Mouse (Mus musculus) kidney, adult 11 months (tissue): Measurements from ENCODE around the gene Csf2ra.
"Not testable (repeated sequence)": the region's sequence is repeated elsewhere in the genome, so short reads cannot be mapped to it uniquely, and the experiment has no call there.

Source experiments
- DNase-seq: peaks from one replicate; pipeline ENCODE4 v3.0.0; 2022

The Csf2ra gene

GRCm38 (mm10) chr19:61227941-61228701 lies at the start of gene Csf2ra:
Csf2ra (minus strand) TSS chr19:61228429.
- peak; percentile 11 for DNase-seq

GRCm38 (mm10) chr19:61275446-61275845 lies 47.2 kb upstream of the Csf2ra start:
- DNase-seq: no peak

GRCm38 (mm10) chr19:61269141-61269540 lies 40.9 kb upstream of the Csf2ra start:
- not testable (repeated sequence) for DNase-seq

GRCm38 (mm10) chr19:61267141-61267540 lies 38.9 kb upstream of the Csf2ra start:
- DNase-seq: no peak

- no peak for DNase-seq
These were observed 38.4 kb upstream of the Csf2ra start for GRCm38 (mm10) chr19:61266651-61267050.

- DNase-seq: no peak
These were observed 38.0 kb upstream of the Csf2ra start for GRCm38 (mm10) chr19:61266246-61266615.

- peak; percentile 75 for DNase-seq
These were observed 37.4 kb upstream of the Csf2ra start for GRCm38 (mm10) chr19:61265349-61266245.

- no peak for DNase-seq
These were observed 36.7 kb upstream of the Csf2ra start for GRCm38 (mm10) chr19:61264933-61265332.

DNA sequence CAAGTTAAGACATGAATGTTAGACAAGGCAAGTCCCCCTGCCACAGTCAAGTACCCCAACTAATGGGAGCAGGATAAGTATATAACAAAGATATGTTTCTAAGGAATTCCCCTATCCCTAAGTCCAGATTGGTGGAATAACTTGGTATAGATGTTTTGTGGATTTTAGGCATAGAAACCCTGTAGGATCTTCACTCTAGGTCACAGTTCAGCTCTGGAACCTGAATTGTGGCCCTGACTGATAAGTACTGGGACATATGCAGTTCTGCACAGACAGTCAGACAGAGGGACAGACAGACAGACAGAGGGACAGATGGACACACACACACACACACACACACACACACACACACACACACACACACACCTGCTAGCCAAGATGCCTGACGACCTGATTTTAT lies 36.0 kb upstream of the Csf2ra start:
- DNase-seq: no peak

GRCm38 (mm10) chr19:61261241-61261640 lies 33.0 kb upstream of the Csf2ra start:
- DNase-seq: no peak

DNA sequence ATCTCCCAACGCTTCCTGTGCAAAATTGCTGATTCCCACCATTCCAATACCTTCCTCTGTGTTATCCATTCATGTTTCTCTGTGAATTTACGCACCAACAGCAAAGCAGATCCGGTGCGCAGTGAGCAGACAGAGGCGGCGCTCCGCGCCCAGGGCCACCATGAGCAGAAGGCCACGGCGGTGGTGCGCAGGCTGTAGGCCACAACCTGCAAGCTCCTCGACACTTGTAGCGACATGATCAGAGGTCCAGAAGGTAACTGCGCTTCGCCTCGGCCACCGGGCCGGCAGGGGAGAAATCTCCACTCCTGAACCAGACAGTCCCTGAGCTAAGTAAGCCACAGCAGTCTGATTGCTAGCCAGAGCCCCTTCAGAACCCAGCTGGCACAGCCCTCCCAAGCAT lies 29.5 kb upstream of the Csf2ra start:
- DNase-seq: no peak

GRCm38 (mm10) chr19:61256166-61256887 lies 28.1 kb upstream of the Csf2ra start:
- DNase-seq: no peak

- not testable (repeated sequence) for DNase-seq
These were observed 19.1 kb upstream of the Csf2ra start for GRCm38 (mm10) chr19:61247334-61247733.

DNA sequence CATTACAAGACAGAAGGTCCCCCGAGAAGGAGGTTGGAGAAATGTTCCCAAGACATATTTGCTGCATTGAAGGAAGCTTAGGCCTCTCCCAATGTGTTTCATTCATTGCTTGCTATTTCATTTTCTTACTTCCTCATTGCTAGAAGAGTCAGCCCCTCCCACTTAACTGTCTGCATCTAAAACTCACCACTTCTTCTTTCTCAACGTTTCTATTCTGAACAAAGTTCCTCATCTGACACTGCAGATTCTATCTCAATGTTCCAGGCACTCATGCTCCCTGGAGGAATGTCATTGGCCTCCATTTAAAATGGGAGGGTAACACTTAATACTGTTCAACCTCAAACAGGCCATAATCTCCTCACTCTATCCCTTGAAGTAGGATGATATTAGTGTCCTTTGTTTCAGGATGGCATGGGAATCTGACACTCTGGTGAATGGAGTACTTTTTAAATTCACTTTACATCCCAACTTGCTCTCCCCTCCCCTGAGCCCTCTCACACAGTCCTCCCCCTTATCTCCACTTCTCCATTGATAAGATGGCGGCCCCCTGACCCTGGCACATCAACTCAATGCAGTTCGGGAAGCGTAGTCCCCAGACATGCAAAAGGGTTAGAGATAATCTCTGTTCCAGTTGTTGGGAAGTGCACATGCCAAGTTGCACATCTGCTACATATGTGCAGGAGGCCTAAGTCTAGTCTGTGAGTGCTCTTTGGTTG lies 16.6 kb upstream of the Csf2ra start:
- DNase-seq: no peak

DNA sequence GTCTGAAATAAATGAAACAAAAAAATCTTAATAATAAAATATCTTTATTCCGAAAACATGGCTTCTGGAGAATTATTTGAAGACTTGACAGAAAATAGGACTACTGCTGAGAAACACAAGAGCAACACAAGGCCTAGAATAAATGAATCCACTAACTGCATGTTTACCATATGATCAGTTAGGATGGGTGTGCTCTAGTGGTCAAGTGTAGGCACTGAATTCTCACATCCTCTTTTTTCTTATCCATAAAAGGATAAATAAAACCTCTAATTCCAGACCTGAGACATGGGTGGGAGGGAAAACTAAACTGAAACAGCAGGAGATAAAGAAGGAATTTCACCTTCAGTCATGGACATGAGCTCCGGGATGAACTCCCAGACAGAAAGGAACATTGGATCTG lies 9.7 kb upstream of the Csf2ra start:
- no peak for DNase-seq

GRCm38 (mm10) chr19:61234532-61234931 lies 6.3 kb upstream of the Csf2ra start:
- DNase-seq: no peak

DNA sequence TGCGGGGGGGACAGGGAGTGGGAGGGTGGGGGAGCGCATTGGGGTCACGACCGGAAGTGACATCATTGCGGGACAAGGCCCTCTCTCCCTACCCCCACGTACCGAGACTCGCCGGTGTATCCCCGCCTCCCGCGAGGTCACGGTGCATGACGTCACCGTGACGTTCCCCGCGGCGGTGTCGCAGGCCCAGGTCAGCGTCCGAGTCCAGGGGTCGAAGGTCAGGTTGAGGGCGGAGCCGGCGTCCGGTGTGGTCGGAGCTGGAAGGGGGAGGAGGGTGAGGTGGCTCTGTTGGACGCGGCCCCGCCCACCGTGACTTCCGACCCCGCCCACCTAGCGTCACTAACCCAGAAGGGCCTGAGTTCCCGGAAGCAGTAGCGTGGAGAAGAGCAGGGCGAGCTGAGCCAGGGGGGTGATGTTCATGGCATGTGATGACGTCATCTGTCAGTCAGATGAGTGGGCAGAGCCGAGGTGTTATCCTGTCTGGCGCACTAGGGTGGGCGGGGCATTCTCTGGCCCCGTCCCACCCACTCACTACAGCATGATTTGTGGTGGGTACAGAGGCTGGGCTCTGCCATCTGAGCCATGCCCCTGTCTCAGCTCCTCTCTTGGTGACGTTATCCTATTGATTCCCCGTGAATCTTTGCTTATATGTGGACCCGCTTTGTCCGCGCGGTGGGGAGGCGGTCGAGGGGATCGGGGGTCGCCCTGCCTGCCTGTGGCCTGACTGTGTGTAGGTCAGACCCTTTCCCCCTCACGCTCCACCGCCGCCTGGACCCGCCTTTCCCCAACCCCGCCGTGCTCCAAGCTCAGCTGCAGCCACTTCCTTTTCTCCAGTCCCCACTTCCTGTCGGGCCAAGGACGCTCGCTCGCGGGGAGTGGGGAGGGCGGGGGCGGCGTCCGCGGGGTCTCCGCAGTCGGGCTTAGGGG lies 1.0 kb downstream of the Csf2ra start:
- peak; percentile 83 for DNase-seq

DNA sequence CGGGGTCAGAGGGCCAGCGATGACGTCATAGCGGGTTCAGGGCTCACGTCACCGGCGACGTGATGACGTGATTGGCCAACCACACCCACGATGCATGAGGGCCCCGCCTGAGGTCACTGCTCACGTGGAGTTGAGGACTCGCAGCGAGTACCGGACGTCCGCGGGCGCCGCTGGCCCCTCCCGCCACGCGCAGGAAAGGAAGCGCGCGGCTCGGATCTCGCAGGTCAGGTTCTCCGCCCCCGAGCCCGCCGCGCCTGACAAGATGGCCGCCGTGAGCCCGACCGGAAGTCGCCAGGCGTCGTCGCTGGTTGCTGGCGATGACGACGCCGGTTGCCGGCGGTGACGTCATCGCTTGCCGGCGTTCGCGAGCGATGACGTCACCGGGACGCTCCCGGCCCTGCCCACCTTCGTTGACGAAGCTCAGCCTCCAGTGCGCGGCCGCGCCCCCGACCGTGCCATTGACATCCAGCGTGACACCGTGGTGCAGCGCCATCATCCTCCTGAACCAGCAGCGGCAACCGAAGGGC lies 1.8 kb downstream of the Csf2ra start:
- DNase-seq: peak; percentile 58

DNA sequence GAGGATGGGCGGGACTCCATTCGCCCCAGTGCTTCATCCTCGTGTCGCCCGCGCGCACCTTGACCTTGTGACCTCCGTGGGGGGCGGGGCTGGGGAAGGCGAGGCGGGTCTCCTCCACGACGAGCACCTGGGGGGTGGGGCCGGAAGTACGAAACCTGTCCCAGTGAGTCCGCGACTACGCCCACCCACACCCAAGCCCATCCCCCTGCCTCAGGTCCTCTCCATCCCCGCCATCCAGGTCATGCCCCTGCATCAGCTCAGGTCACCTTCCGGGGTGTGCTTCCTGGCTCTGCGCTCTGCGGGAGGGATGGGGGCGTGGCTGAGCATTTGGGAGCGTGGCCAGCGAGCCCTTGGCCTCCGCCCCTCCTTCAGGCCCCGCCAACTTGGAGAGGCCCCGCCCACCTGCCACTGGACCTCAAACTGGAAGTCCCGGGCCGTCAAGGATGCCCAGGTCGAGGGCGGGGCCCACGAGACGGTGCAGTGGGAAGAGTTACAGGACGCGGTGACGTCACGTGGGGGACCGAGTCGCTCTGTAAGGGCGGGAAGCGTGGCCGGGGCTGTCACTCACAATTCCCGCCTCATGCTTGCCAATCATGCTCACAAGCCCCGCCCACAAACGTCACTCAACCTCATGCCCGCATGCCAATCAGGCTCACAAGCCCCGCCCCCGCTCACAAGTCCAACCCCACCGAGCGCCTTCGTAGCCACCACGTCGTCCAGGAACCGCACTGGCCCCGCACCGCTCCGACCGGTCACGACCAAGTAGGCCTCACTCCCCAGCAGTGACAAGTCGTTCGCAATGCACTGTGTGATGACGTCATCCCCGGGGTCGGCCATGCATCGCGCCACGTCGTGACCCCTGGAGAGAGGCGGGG lies 2.5 kb downstream of the Csf2ra start:
- DNase-seq: peak; percentile 72
